31 mouse cellular contexts compared by ENCODE assay signal in the genomic region with DNA sequence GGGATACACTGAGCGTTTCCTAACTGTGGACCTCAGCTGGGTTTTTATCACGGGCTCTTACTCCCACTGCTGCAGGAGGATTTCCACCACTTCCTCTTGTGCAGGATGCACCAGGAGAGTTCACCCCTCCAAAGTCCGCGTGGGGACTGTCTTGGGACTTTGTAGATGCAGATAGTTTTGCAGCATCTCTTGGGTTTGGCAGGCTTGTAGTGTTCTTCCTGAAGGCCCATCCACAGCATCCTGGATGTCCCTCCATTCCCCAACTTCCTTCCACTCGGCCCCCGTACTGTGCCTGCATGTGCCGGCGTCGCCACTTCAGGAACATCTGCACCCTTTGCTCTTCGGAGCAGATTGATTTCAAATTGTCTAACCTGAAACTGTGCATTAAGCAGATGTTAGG. TPM values are rescaled to one million over a fixed set of nuclear protein-coding genes. Genes with fewer than 3 reads are reported as not detected.
DNase-seq lines count a peak whose midpoint lies in the region; ATAC-seq and TF ChIP-seq lines count a peak whose summit lies in the region.
"Had no signal": no experiment of that assay in that cellular context is flagged by ENCODE, and none has a peak within 500 bp of the region (broad histone marks: within the 10 kb centered on the region; RNA-seq: fewer than 3 reads in every experiment).

No protein-coding gene starts in this region.

- no peaks in the 10 kb centered on the region for H3K27me3 ChIP-seq in heart, adult 2 months (ENCODE audit: control insufficient read depth, insufficient read depth, low read length)
- no peaks in the 10 kb centered on the region for H3K27me3 ChIP-seq in kidney, adult 2 months (replicated peaks; ENCODE audit: control insufficient read depth, insufficient read depth, low read length)
- no peaks in the 10 kb centered on the region for H3K27me3 ChIP-seq in kidney, embryonic 16.5 days (ENCODE audit: insufficient read depth, low read length)
- H3K27me3 ChIP-seq in heart, embryonic 11.5 days (ENCODE audit: control insufficient read depth, insufficient read depth, low read length) = no peaks in the 10 kb centered on the region
- H3K27me3 ChIP-seq in heart, embryonic 16.5 days (ENCODE audit: control insufficient read depth, insufficient read depth, low read length) = no peaks in the 10 kb centered on the region
- H3K27me3 ChIP-seq: embryonic facial prominence, embryonic 13.5 days; forebrain, embryonic 12.5 days; limb, embryonic 13.5 days; liver, embryonic 12.5 days had no signal

- H3K9me3 ChIP-seq in kidney, embryonic 16.5 days (ENCODE audit: low read length) = no peaks in the 10 kb centered on the region
- H3K9me3 ChIP-seq in heart, embryonic 11.5 days (replicated peaks; ENCODE audit: control insufficient read depth, low read length) = no peaks in the 10 kb centered on the region
- H3K9me3 ChIP-seq in heart, embryonic 16.5 days (replicated peaks; ENCODE audit: control insufficient read depth, low read length) = no peaks in the 10 kb centered on the region
- H3K9me3 ChIP-seq: embryonic facial prominence, embryonic 13.5 days; forebrain, embryonic 12.5 days; limb, embryonic 13.5 days; liver, embryonic 12.5 days had no signal

- no peak for ATAC-seq in kidney, embryonic 16.5 days (ENCODE audit: low FRiP score, low TSS enrichment)
- no peak for ATAC-seq in heart, embryonic 11.5 days (replicated peaks; ENCODE audit: insufficient number of reproducible peaks, low FRiP score, low TSS enrichment)
- ATAC-seq in heart, embryonic 16.5 days (replicated peaks; ENCODE audit: extremely low read depth, insufficient read depth, low FRiP score) = no peak
- ATAC-seq: CD4-positive, CD25-positive, alpha-beta regulatory T cell, adult 4 months; liver, embryonic 12.5 days had no signal

- TF ChIP-seq EP300 in heart, adult 2 months (IDR thresholded peaks at IDR 0.05; ENCODE audit: insufficient read depth, low read depth, low read length) = no peak

- H3K4me1 ChIP-seq in heart, adult 2 months (ENCODE audit: control insufficient read depth, insufficient read depth, low read length) = peaks cover 17% of the 10 kb centered on the region
- peaks cover 10% of the 10 kb centered on the region; the same call in 1 of the 2 replicates for H3K4me1 ChIP-seq in kidney, adult 2 months (ENCODE audit: control insufficient read depth, insufficient read depth, low read length)
- H3K4me1 ChIP-seq in kidney, embryonic 16.5 days (ENCODE audit: insufficient read depth, low read length) = peaks cover 33% of the 10 kb centered on the region
- H3K4me1 ChIP-seq in heart, embryonic 11.5 days (ENCODE audit: control insufficient read depth, insufficient read depth, low read length) = peaks cover 36% of the 10 kb centered on the region
- peaks cover 46% of the 10 kb centered on the region for H3K4me1 ChIP-seq in heart, embryonic 16.5 days (ENCODE audit: control insufficient read depth, insufficient read depth, low read length)

- H3K9ac ChIP-seq in heart, adult 2 months (ENCODE audit: low read depth, low read length) = no peak overlapping the region
- no peak overlapping the region for H3K9ac ChIP-seq in kidney, embryonic 16.5 days (replicated peaks; ENCODE audit: low read length)
- no peak overlapping the region for H3K9ac ChIP-seq in heart, embryonic 11.5 days (ENCODE audit: low read depth, low read length)
- peak overlapping the region; percentile 17 for H3K9ac ChIP-seq in heart, embryonic 16.5 days (ENCODE audit: low read length)
- H3K9ac ChIP-seq: embryonic facial prominence, embryonic 13.5 days; forebrain, embryonic 12.5 days; limb, embryonic 13.5 days; liver, embryonic 12.5 days had no signal

- no peak overlapping the region for H3K4me2 ChIP-seq in kidney, embryonic 16.5 days (replicated peaks; ENCODE audit: low read depth, low read length)
- H3K4me2 ChIP-seq in heart, embryonic 11.5 days = no peak overlapping the region
- H3K4me2 ChIP-seq in heart, embryonic 16.5 days (ENCODE audit: low read depth, low read length) = 0 out of 2 replicates have a peak overlapping the region, but pooled peaks have one; percentile 2
- H3K4me2 ChIP-seq: embryonic facial prominence, embryonic 13.5 days; forebrain, embryonic 12.5 days; limb, embryonic 13.5 days; liver, embryonic 12.5 days; midbrain, embryonic 11.5 days had no signal

- TF ChIP-seq POLR2A in heart, adult 2 months (IDR thresholded peaks at IDR 0.05; ENCODE audit: insufficient read depth, low read depth, low read length) = no peak
- TF ChIP-seq POLR2A in kidney, adult 2 months (IDR thresholded peaks at IDR 0.05; ENCODE audit: low read depth, low read length) = no peak

- intact Hi-C loops in heart, adult 2 months (cut with DNase I) = no loop called here
- intact Hi-C loops in heart, postnatal 36 days (cut with DNase I) = loop anchor here (5.0 kb wide), 1 partner anchor 76 kb away; no protein-coding TSS in a partner anchor

- no peak overlapping the region for H3K4me3 ChIP-seq in heart, adult 2 months
- H3K4me3 ChIP-seq in kidney, adult 2 months (ENCODE audit: insufficient read depth, low read depth, low read length) = no peak overlapping the region
- H3K4me3 ChIP-seq in kidney, embryonic 16.5 days (ENCODE audit: low read length) = no peak overlapping the region
- H3K4me3 ChIP-seq in heart, embryonic 11.5 days (ENCODE audit: low read depth, low read length) = no peak overlapping the region
- no peak overlapping the region for H3K4me3 ChIP-seq in heart, embryonic 16.5 days (ENCODE audit: low read length)
- H3K4me3 ChIP-seq: embryonic facial prominence, embryonic 13.5 days; erythroblast, embryonic 14.5 days; forebrain, embryonic 12.5 days; limb, embryonic 13.5 days; liver, embryonic 12.5 days had no signal

- no peaks in the 10 kb centered on the region for H3K36me3 ChIP-seq in heart, adult 2 months (ENCODE audit: control insufficient read depth, insufficient read depth, low read length)
- no peaks in the 10 kb centered on the region for H3K36me3 ChIP-seq in kidney, adult 2 months (ENCODE audit: control insufficient read depth, insufficient read depth, low read length)
- H3K36me3 ChIP-seq in kidney, embryonic 16.5 days (ENCODE audit: insufficient read depth, low read length) = peaks cover 21% of the 10 kb centered on the region
- H3K36me3 ChIP-seq in heart, embryonic 11.5 days (ENCODE audit: control insufficient read depth, insufficient read depth, low read length) = peaks cover 9% of the 10 kb centered on the region; the same call in 1 of the 2 replicates
- H3K36me3 ChIP-seq in heart, embryonic 16.5 days (ENCODE audit: control insufficient read depth, insufficient read depth) = peaks cover 9% of the 10 kb centered on the region; the same call in 1 of the 2 replicates
- H3K36me3 ChIP-seq: liver, embryonic 12.5 days had no signal

- peak overlapping the region; percentile 90 for H3K27ac ChIP-seq in heart, adult 2 months
- H3K27ac ChIP-seq in kidney, adult 2 months (ENCODE audit: insufficient read depth, low read depth, low read length) = no peak overlapping the region
- no peak overlapping the region; the same call in 1 of the 2 replicates for H3K27ac ChIP-seq in kidney, embryonic 16.5 days (ENCODE audit: low read length)
- H3K27ac ChIP-seq in heart, embryonic 11.5 days (ENCODE audit: low read depth, low read length) = peak overlapping the region; percentile 86
- peak overlapping the region; percentile 99 for H3K27ac ChIP-seq in heart, embryonic 16.5 days (ENCODE audit: low read length)
- H3K27ac ChIP-seq: embryonic facial prominence, embryonic 13.5 days; forebrain, embryonic 12.5 days; limb, embryonic 13.5 days; liver, embryonic 12.5 days had no signal

- TF ChIP-seq CTCF in heart, adult 2 months (IDR thresholded peaks at IDR 0.05) = no peak
- no peak for TF ChIP-seq CTCF in kidney, adult 2 months (conservative IDR thresholded peaks at IDR 0.05; ENCODE audit: insufficient read depth, insufficient read length, low read depth, low read length)

- no peaks in the 10 kb centered on the region for H3K79me2 ChIP-seq in heart, adult 2 months (replicated peaks; ENCODE audit: control insufficient read depth, insufficient read depth, low read length)

- no peak for DNase-seq in heart, adult 2 months
- DNase-seq in heart, postnatal 36 days = no peak
- DNase-seq in kidney, adult 2 months = peak; percentile 17
- DNase-seq in adrenal gland, postnatal 10 days = no peak
- DNase-seq in right cerebral cortex, postnatal 25 days = no peak
- DNase-seq: adrenal gland, postnatal 25 days; cerebellum, adult 8-10 months; cerebellum, postnatal 36 days; embryo, embryonic 11 days; lung, adult 18-20 months; lung, postnatal 10 days; retina, postnatal 1 day; thymus, adult 18-20 months; thymus, postnatal 36 days had no signal

- WGBS in heart, adult 2 months = 38% methylated on average over 10 of the region's 10 CpGs
- 77% methylated on average over 10 of the region's 10 CpGs for WGBS in kidney, adult 2 months
- 82% methylated on average over 10 of the region's 10 CpGs for WGBS in kidney, embryonic 16.5 days
- WGBS in heart, embryonic 11.5 days (ENCODE audit: insufficient replicate concordance) = 82% methylated on average over 10 of the region's 10 CpGs
- whole genome bisulfite sequencing in heart, embryonic 16.5 days = 73% methylated on average over 10 of the region's 10 CpGs

RNA-seq across cellular contexts. Expression of a gene that starts 50.7 kb away (rescaled TPM):
- not detected for total RNA-seq in heart, adult 2 months (2021)
- 0.18 and 0.41 TPM in 2 replicates for polyA plus RNA-seq in heart, adult 2 months (2012; rRNA removed)
- total RNA-seq in heart, postnatal 36 days (2021) = not detected
- polyA plus RNA-seq in kidney, adult 2 months (2012; rRNA removed) = not detected in 2 replicates
- polyA plus RNA-seq in kidney, embryonic 16.5 days (2015; fragmentation: Nextera tagmentation; extraction: Ambion mirVana) = not detected in 2 replicates
- polyA plus RNA-seq in heart, embryonic 11.5 days (2014; fragmentation: Nextera tagmentation; extraction: Ambion mirVana) = 0.14 and 0.24 TPM in 2 replicates
- polyA plus RNA-seq in heart, embryonic 16.5 days (2015; fragmentation: Nextera tagmentation; extraction: Ambion mirVana) = not detected in 2 replicates
- not detected for total RNA-seq in adrenal gland, postnatal 10 days (2021)
- total RNA-seq: gastrocnemius, adult 18-20 months; hematopoietic stem cell, adult 5-6 weeks; megakaryocyte progenitor cell, adult 5-6 weeks; midbrain, postnatal 0 days had no signal
- polyA plus RNA-seq: brain, embryonic 14.5 days; CD4-positive, CD25-positive, alpha-beta regulatory T cell, adult 4 months; embryonic facial prominence, embryonic 13.5 days; erythroblast, embryonic 14.5 days; forebrain, embryonic 12.5 days; limb, embryonic 13.5 days; liver, embryonic 12.5 days; midbrain, embryonic 11.5 days; neural tube, embryonic 11.5 days; spleen, adult 2 months had no signal

Comparison
In these comparisons a context has a peak if more than half of its experiments do, and no peak if none do; other contexts are left out.
1. H3K27ac ChIP-seq: peak in heart, adult 2 months (single experiment), heart, embryonic 11.5 days (single experiment) and heart, embryonic 16.5 days (single experiment); none in kidney, adult 2 months (single experiment) and kidney, embryonic 16.5 days (single experiment).